In the genomic region with DNA sequence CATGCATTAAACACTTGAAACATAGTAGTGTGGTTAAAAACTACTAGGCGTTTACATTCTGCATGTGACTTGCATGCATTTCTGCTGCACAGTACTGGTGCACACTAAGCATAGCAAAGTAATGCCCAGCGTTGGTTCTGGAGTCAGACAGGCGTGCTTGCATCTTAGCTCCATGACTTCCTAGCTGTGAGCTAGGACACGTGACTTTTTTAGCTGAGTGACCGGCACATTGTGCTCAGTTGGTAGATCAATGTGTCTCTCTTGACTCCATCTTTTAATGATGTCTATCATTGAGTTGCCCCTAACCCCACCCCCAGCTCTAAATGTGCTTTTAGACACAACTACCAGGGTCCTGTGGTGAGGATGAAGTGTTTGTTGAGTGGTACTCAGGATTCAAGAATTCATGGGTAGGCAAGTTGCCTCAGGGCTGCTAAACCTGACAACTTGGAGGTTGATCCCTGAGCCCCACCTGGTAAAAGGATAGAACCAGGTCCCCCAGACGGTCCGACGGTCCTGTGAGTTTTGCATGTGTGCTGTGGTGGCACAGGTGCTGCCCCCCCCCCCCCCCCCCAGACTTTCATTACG, we compare ENCODE assay signal across 17 mouse cellular contexts. TPM values are rescaled to one million over a fixed set of nuclear protein-coding genes. Genes with fewer than 3 reads are reported as not detected.
DNase-seq lines count a peak whose midpoint lies in the region; ATAC-seq lines count a peak whose summit lies in the region.
"Had no signal": no experiment of that assay in that cellular context is flagged by ENCODE, and none has a peak within 500 bp of the region (broad histone marks: within the 10 kb centered on the region; RNA-seq: fewer than 3 reads in every experiment).

No protein-coding gene starts in this region.

- no peaks in the 10 kb centered on the region for H3K9me3 ChIP-seq in kidney, embryonic 16.5 days (ENCODE audit: low read length)
- H3K9me3 ChIP-seq in liver, embryonic 13.5 days (replicated peaks), result no peaks in the 10 kb centered on the region
- no peaks in the 10 kb centered on the region for H3K9me3 ChIP-seq in forebrain, embryonic 12.5 days
- H3K9me3 ChIP-seq: midbrain, embryonic 13.5 days had no signal

- H3K27me3 ChIP-seq in kidney, embryonic 16.5 days (ENCODE audit: insufficient read depth, low read length), result no peaks in the 10 kb centered on the region
- no peaks in the 10 kb centered on the region for H3K27me3 ChIP-seq in liver, embryonic 13.5 days
- no peaks in the 10 kb centered on the region for H3K27me3 ChIP-seq in forebrain, embryonic 12.5 days
- H3K27me3 ChIP-seq: midbrain, embryonic 13.5 days had no signal

- intact Hi-C loops in heart, postnatal 10 days (cut with DNase I), result no loop called here

- peak; percentile 74 for DNase-seq in heart, adult 11 months
- DNase-seq in heart, postnatal 10 days, result no peak
- no peak for DNase-seq in kidney, adult 18-20 months
- DNase-seq in CD4-positive, CD25-positive, alpha-beta regulatory T cell, adult 2 months (ENCODE audit: low read depth, low spot score), result peak; percentile 15
- no peak for DNase-seq in liver, embryonic 13.5 days
- DNase-seq in right cerebral cortex, postnatal 36 days (ENCODE audit: low spot score in 2 of 2), result no peak
- DNase-seq: cerebellum, adult 9-11 months; embryo, embryonic 11 days; kidney, adult 9 months; right cerebral cortex, postnatal 14 days had no signal

- no peak overlapping the region for H3K9ac ChIP-seq in kidney, embryonic 16.5 days (replicated peaks; ENCODE audit: low read length)
- H3K9ac ChIP-seq in liver, embryonic 13.5 days, result no peak overlapping the region
- no peak overlapping the region for H3K9ac ChIP-seq in forebrain, embryonic 12.5 days
- H3K9ac ChIP-seq: midbrain, embryonic 13.5 days had no signal

- WGBS in kidney, embryonic 16.5 days, result 83% methylated on average over 9 of the region's 9 CpGs
- 74% methylated on average over 9 of the region's 9 CpGs for WGBS in liver, embryonic 13.5 days (ENCODE audit: insufficient replicate concordance)
- 92% methylated on average over 9 of the region's 9 CpGs for WGBS in forebrain, embryonic 12.5 days

- no peaks in the 10 kb centered on the region for H3K4me1 ChIP-seq in kidney, embryonic 16.5 days (ENCODE audit: insufficient read depth, low read length)
- no peaks in the 10 kb centered on the region for H3K4me1 ChIP-seq in liver, embryonic 13.5 days (replicated peaks)
- no peaks in the 10 kb centered on the region for H3K4me1 ChIP-seq in forebrain, embryonic 12.5 days
- H3K4me1 ChIP-seq: midbrain, embryonic 13.5 days had no signal

- H3K4me2 ChIP-seq in kidney, embryonic 16.5 days (replicated peaks; ENCODE audit: low read depth, low read length), result peak overlapping the region; percentile 48; the same call in 1 of the 2 replicates
- H3K4me2 ChIP-seq in liver, embryonic 13.5 days, result peak overlapping the region; percentile 53
- H3K4me2 ChIP-seq in forebrain, embryonic 12.5 days, result no peak overlapping the region
- H3K4me2 ChIP-seq: midbrain, embryonic 13.5 days had no signal

- no peak for ATAC-seq in kidney, embryonic 16.5 days (ENCODE audit: low FRiP score, low TSS enrichment)
- ATAC-seq in liver, embryonic 13.5 days (ENCODE audit: low read depth), result no peak
- ATAC-seq in forebrain, embryonic 12.5 days (ENCODE audit: low FRiP score), result no peak
- ATAC-seq: midbrain, embryonic 13.5 days had no signal

- no peak overlapping the region for H3K27ac ChIP-seq in kidney, embryonic 16.5 days (ENCODE audit: low read length)
- H3K27ac ChIP-seq in liver, embryonic 13.5 days, result no peak overlapping the region
- no peak overlapping the region for H3K27ac ChIP-seq in forebrain, embryonic 12.5 days
- H3K27ac ChIP-seq: midbrain, embryonic 13.5 days had no signal

- no peaks in the 10 kb centered on the region for H3K36me3 ChIP-seq in kidney, embryonic 16.5 days (ENCODE audit: insufficient read depth, low read length)
- H3K36me3 ChIP-seq in liver, embryonic 13.5 days, result no peaks in the 10 kb centered on the region
- no peaks in the 10 kb centered on the region for H3K36me3 ChIP-seq in forebrain, embryonic 12.5 days (replicated peaks)
- H3K36me3 ChIP-seq: midbrain, embryonic 13.5 days had no signal

- H3K4me3 ChIP-seq in kidney, embryonic 16.5 days (ENCODE audit: low read length), result no peak overlapping the region
- peak overlapping the region; percentile 43 for H3K4me3 ChIP-seq in liver, embryonic 13.5 days (replicated peaks)
- H3K4me3 ChIP-seq in forebrain, embryonic 12.5 days (replicated peaks), result no peak overlapping the region
- H3K4me3 ChIP-seq: midbrain, embryonic 13.5 days had no signal

RNA-seq across cellular contexts. Expression of gene Mlana, which starts 9.8 kb away (rescaled TPM):
- total RNA-seq in heart, postnatal 10 days (2021), result 1 to 10 TPM; 2.2 to 4.0 TPM
- polyA plus RNA-seq in kidney, embryonic 16.5 days (2015; fragmentation: Nextera tagmentation; extraction: Ambion mirVana), result not detected in 2 replicates
- polyA plus RNA-seq in liver, embryonic 13.5 days (2015; fragmentation: Nextera tagmentation; extraction: Ambion mirVana), result not detected in 2 replicates
- not detected in 2 replicates for polyA plus RNA-seq in forebrain, embryonic 12.5 days (2016; fragmentation: Nextera tagmentation; extraction: Ambion mirVana)
- total RNA-seq: adrenal gland, postnatal 14 days; left cerebral cortex, postnatal 25 days had no signal
- polyA plus RNA-seq: erythroblast, embryonic 14.5 days; liver, embryonic 16.5 days; midbrain, embryonic 13.5 days had no signal

RNA-seq across cellular contexts. Expression of gene Ermp1, which starts 59.2 kb away (rescaled TPM):
- total RNA-seq in heart, postnatal 10 days (2021), result 10 to 100 TPM in 1 of 2 experiments, 1 to 10 TPM in 1; 9.9 to 11.1 TPM
- 24.8 and 25.1 TPM in 2 replicates for polyA plus RNA-seq in kidney, embryonic 16.5 days (2015; fragmentation: Nextera tagmentation; extraction: Ambion mirVana)
- polyA plus RNA-seq in liver, embryonic 13.5 days (2015; fragmentation: Nextera tagmentation; extraction: Ambion mirVana), result 9.0 and 10.9 TPM in 2 replicates
- 13.5 and 14.6 TPM in 2 replicates for polyA plus RNA-seq in forebrain, embryonic 12.5 days (2016; fragmentation: Nextera tagmentation; extraction: Ambion mirVana)

Comparison
In these comparisons a context has a peak if more than half of its experiments do, and no peak if none do; other contexts are left out.
1. DNase-seq: peak in heart, adult 11 months (single experiment) and CD4-positive, CD25-positive, alpha-beta regulatory T cell, adult 2 months (single experiment); none in heart, postnatal 10 days (0 of 2), kidney, adult 18-20 months (single experiment), liver, embryonic 13.5 days (single experiment) and right cerebral cortex, postnatal 36 days (0 of 2).